Mouse (Mus musculus) myocyte (in vitro differentiated cells): ENCODE measurements around the gene Mapkapk5. TPM values are rescaled to one million over a fixed set of nuclear protein-coding genes. Genes with fewer than 3 reads are reported as not detected.

ENCODE experiments used
- H3K27me3 ChIP-seq: one replicate; pipeline ENCODE4 v1.6.1; 2011; ENCODE audit not compliant: control insufficient read depth, insufficient read depth, insufficient read length
- H3K36me3 ChIP-seq: one replicate; pipeline ENCODE4 v1.6.1; 2011; ENCODE audit not compliant: control insufficient read depth, insufficient read depth
- H3K4me2 ChIP-seq: one replicate; pipeline ENCODE4 v1.6.1; 2011; ENCODE audit warnings: low read depth, control low read depth
- H3K4me3 ChIP-seq: one replicate; pipeline ENCODE4 v1.5.1; 2011; ENCODE audit warnings: mild to moderate bottlenecking, control low read depth, moderate library complexity
- H3K79me2 ChIP-seq: one replicate; pipeline ENCODE4 v1.6.1; 2011; ENCODE audit not compliant: control insufficient read depth, insufficient read depth
- H3ac ChIP-seq: one replicate; pipeline ENCODE4 v1.6.1; 2011; ENCODE audit not compliant: control insufficient read depth, insufficient read length
- CEBPB ChIP-seq: IDR thresholded peaks from 2 replicates; pipeline ENCODE4 v1.6.1; 2011; ENCODE audit warnings: mild to moderate bottlenecking, moderate library complexity; ENCODE audit not compliant: poor library complexity, insufficient read depth, severe bottlenecking
- E2F4 ChIP-seq: IDR thresholded peaks from one replicate; pipeline ENCODE4 v1.6.1; 2011; ENCODE audit warnings: mild to moderate bottlenecking, control low read depth, moderate library complexity; ENCODE audit not compliant: insufficient read depth
- MAX ChIP-seq: IDR thresholded peaks from one replicate; pipeline ENCODE4 v1.6.1; 2011; ENCODE audit warnings: low read depth, mild to moderate bottlenecking, control low read depth
- MYOD1 ChIP-seq, 3 experiments: IDR thresholded peaks; one replicate each; pipeline ENCODE4 v1.6.1; 2011; ENCODE audit warnings: control low read depth in 2 of 3, low read depth in 2 of 3, mild to moderate bottlenecking in 2 of 3, moderate library complexity in 1 of 3; ENCODE audit not compliant: insufficient read length in 2 of 3, control insufficient read depth in 1 of 3
- MYOG ChIP-seq, 3 experiments: IDR thresholded peaks; one replicate each; pipeline ENCODE4 v1.6.1; 2011; ENCODE audit warnings: control low read depth in 2 of 3, low read depth in 2 of 3, mild to moderate bottlenecking in 2 of 3; ENCODE audit not compliant: insufficient read length in 2 of 3, control insufficient read depth in 1 of 3, insufficient read depth in 1 of 3
- POLR2A ChIP-seq: IDR thresholded peaks from one replicate; pipeline ENCODE4 v1.6.1; 2011; ENCODE audit warnings: low read depth, mild to moderate bottlenecking, control low read depth, moderate library complexity; ENCODE audit not compliant: insufficient read length
- POLR2AphosphoS2 ChIP-seq: IDR thresholded peaks from one replicate; pipeline ENCODE4 v1.6.1; 2011; ENCODE audit warnings: low read depth, control low read depth; ENCODE audit not compliant: insufficient read length
- REST ChIP-seq: IDR thresholded peaks from one replicate; pipeline ENCODE4 v1.6.1; 2011; ENCODE audit warnings: mild to moderate bottlenecking, control low read depth, moderate library complexity; ENCODE audit not compliant: insufficient read depth, insufficient read length
- SRF ChIP-seq: IDR thresholded peaks from one replicate; pipeline ENCODE4 v1.6.1; 2011; ENCODE audit warnings: low read depth; ENCODE audit not compliant: control insufficient read depth, insufficient read length
- TCF12 ChIP-seq: IDR thresholded peaks from one replicate; pipeline ENCODE4 v1.6.1; 2011; ENCODE audit warnings: mild to moderate bottlenecking, control low read depth; ENCODE audit not compliant: poor library complexity, insufficient read depth, severe bottlenecking
- TCF3 ChIP-seq: IDR thresholded peaks from one replicate; pipeline ENCODE4 v1.6.1; 2011; ENCODE audit warnings: low read depth, control low read depth; ENCODE audit not compliant: insufficient read length
- USF1 ChIP-seq: IDR thresholded peaks from one replicate; pipeline ENCODE4 v1.6.1; 2011; ENCODE audit warnings: low read depth, mild to moderate bottlenecking, control low read depth, moderate library complexity
- polyA plus RNA-seq: library from polyadenylated mRNA; unstranded; fragments of >200 nt; fragmentation: generic; extraction: Trizol; gene quantifications from one replicate; pipeline ENCODE4 v1.2.1, GENCODE M21; 2012; ENCODE audit warnings: missing spikeins

Gene Mapkapk5
- polyA plus RNA-seq, 1 experiment, result 100 TPM

- H3K36me3 ChIP-seq, result no peaks in the 10 kb centered on the region
- no peak overlapping the region for H3ac ChIP-seq
- H3K79me2 ChIP-seq, result no peaks in the 10 kb centered on the region
- H3K4me3 ChIP-seq, result no peak overlapping the region
- H3K4me2 ChIP-seq, result no peak overlapping the region
- no peak for TF ChIP-seq SRF
- TF ChIP-seq POLR2AphosphoS2, result no peak
- TF ChIP-seq MAX, result no peak
- no peak for TF ChIP-seq CEBPB
- TF ChIP-seq TCF12, result no peak
- TF ChIP-seq E2F4, result no peak
- no peak for TF ChIP-seq MYOG (IDR thresholded peaks at IDR 0.05; ENCODE audit: control insufficient read depth in 1 of 3, insufficient read depth in 1 of 3, insufficient read length in 2 of 3, low read depth in 2 of 3)
- no peak for TF ChIP-seq USF1
- TF ChIP-seq REST, result no peak
- no peak for TF ChIP-seq MYOD1 (IDR thresholded peaks at IDR 0.05; ENCODE audit: control insufficient read depth in 1 of 3, insufficient read length in 2 of 3, low read depth in 2 of 3)
- TF ChIP-seq TCF3, result no peak
- TF ChIP-seq POLR2A, result no peak
- H3K27me3 ChIP-seq, result peaks cover 23% of the 10 kb centered on the region
Observed at GRCm38 (mm10) chr5:121500719-121501118, 45.0 kb downstream of the Mapkapk5 start.

- no peaks in the 10 kb centered on the region for H3K36me3 ChIP-seq
- peaks cover 32% of the 10 kb centered on the region for H3K27me3 ChIP-seq
- H3ac ChIP-seq, result no peak overlapping the region
- TF ChIP-seq SRF, result no peak
- TF ChIP-seq REST, result no peak
- no peak for TF ChIP-seq POLR2A
- TF ChIP-seq TCF12, result no peak
- no peak for TF ChIP-seq MYOG (IDR thresholded peaks at IDR 0.05; ENCODE audit: control insufficient read depth in 1 of 3, insufficient read depth in 1 of 3, insufficient read length in 2 of 3, low read depth in 2 of 3)
- TF ChIP-seq USF1, result no peak
- TF ChIP-seq E2F4, result no peak
- TF ChIP-seq CEBPB, result no peak
- no peak for TF ChIP-seq MYOD1 (IDR thresholded peaks at IDR 0.05; ENCODE audit: control insufficient read depth in 1 of 3, insufficient read length in 2 of 3, low read depth in 2 of 3)
- no peak for TF ChIP-seq TCF3
- TF ChIP-seq POLR2AphosphoS2, result no peak
- no peak overlapping the region for H3K4me3 ChIP-seq
- no peak overlapping the region for H3K4me2 ChIP-seq
- no peaks in the 10 kb centered on the region for H3K79me2 ChIP-seq
Observed at GRCm38 (mm10) chr5:121493305-121493704, 52.4 kb downstream of the Mapkapk5 start.

- H3K4me3 ChIP-seq, result no peak overlapping the region
- no peak for TF ChIP-seq SRF
- no peak for TF ChIP-seq MYOD1 (IDR thresholded peaks at IDR 0.05; ENCODE audit: control insufficient read depth in 1 of 3, insufficient read length in 2 of 3, low read depth in 2 of 3)
- no peak for TF ChIP-seq USF1
- no peak for TF ChIP-seq MYOG (IDR thresholded peaks at IDR 0.05; ENCODE audit: control insufficient read depth in 1 of 3, insufficient read depth in 1 of 3, insufficient read length in 2 of 3, low read depth in 2 of 3)
- TF ChIP-seq TCF3, result no peak
- no peak for TF ChIP-seq TCF12
- no peak for TF ChIP-seq POLR2AphosphoS2
- no peak for TF ChIP-seq MAX
- TF ChIP-seq REST, result no peak
- TF ChIP-seq E2F4, result no peak
- no peak for TF ChIP-seq CEBPB
- H3K27me3 ChIP-seq, result peaks cover 38% of the 10 kb centered on the region
- no peaks in the 10 kb centered on the region for H3K79me2 ChIP-seq
- no peaks in the 10 kb centered on the region for H3K36me3 ChIP-seq
- no peak overlapping the region for H3K4me2 ChIP-seq
- H3ac ChIP-seq, result no peak overlapping the region
Observed at GRCm38 (mm10) chr5:121484801-121485200, 60.9 kb downstream of the Mapkapk5 start.

DNA sequence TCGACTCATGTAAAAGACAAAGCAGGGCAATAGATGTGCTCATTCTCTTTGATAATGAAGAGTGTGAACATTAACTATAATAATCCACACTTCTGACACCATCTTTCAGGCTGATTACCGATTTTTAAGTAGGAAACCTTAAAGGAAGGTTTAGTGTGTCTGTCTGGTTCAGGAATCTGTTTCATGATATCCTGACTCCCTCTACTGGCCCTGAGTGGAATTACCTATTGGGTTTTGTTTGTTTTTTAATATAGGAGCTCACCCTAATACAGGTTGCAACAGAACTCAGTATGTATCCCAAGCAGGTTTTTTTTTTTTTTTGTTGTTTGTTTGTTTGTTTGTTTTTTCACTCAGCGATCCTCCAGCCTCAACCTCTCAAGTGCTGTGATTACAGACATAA is 68.0 kb downstream of the Mapkapk5 start:
- H3K27me3 ChIP-seq, result peaks cover 8% of the 10 kb centered on the region
- TF ChIP-seq POLR2A, result no peak
- no peak overlapping the region for H3K4me3 ChIP-seq
- H3K79me2 ChIP-seq, result no peaks in the 10 kb centered on the region
- H3ac ChIP-seq, result no peak overlapping the region
- H3K4me2 ChIP-seq, result no peak overlapping the region
- no peaks in the 10 kb centered on the region for H3K36me3 ChIP-seq

- no peaks in the 10 kb centered on the region for H3K36me3 ChIP-seq
- no peaks in the 10 kb centered on the region for H3K27me3 ChIP-seq
- TF ChIP-seq MYOD1 (IDR thresholded peaks at IDR 0.05; ENCODE audit: control insufficient read depth in 1 of 3, insufficient read length in 2 of 3, low read depth in 2 of 3), result no peak
- no peak for TF ChIP-seq TCF12
- no peak for TF ChIP-seq CEBPB
- TF ChIP-seq TCF3, result no peak
- TF ChIP-seq POLR2AphosphoS2, result no peak
- TF ChIP-seq MAX, result no peak
- no peak for TF ChIP-seq REST
- no peak for TF ChIP-seq E2F4
- no peak overlapping the region for H3K4me3 ChIP-seq
- no peak overlapping the region for H3ac ChIP-seq
- H3K79me2 ChIP-seq, result no peaks in the 10 kb centered on the region
- H3K4me2 ChIP-seq, result no peak overlapping the region
Observed at GRCm38 (mm10) chr5:121476040-121476439, 69.7 kb downstream of the Mapkapk5 start.

Other genes starting within 250 kb of the Mapkapk5 start
- 29.3 TPM for gene Trafd1, start 160.3 kb downstream of the Mapkapk5 start, polyA plus RNA-seq
- 22.0 TPM for gene Naa25, start 148.0 kb downstream of the Mapkapk5 start, polyA plus RNA-seq
- gene Tmem116, start 94.0 kb downstream of the Mapkapk5 start, polyA plus RNA-seq, result 3.3 TPM
- gene Erp29, start 93.4 kb downstream of the Mapkapk5 start, polyA plus RNA-seq, result 86.0 TPM
- 0.02 TPM for gene Adam1b, start 42.5 kb downstream of the Mapkapk5 start, polyA plus RNA-seq
- gene Adam1a, start 423 bp downstream of the Mapkapk5 start, polyA plus RNA-seq, result 0.77 TPM
- gene Gm42878, start 423 bp downstream of the Mapkapk5 start, polyA plus RNA-seq, result 0.13 TPM
- 210 TPM for gene Aldh2, start 47.9 kb upstream of the Mapkapk5 start, polyA plus RNA-seq
- gene Acad12, start 73.0 kb upstream of the Mapkapk5 start, polyA plus RNA-seq, result 2.1 TPM
- 4.7 TPM for gene Acad10, start 114.6 kb upstream of the Mapkapk5 start, polyA plus RNA-seq
- 40.9 TPM for gene Brap, start 114.7 kb upstream of the Mapkapk5 start, polyA plus RNA-seq
- gene Atxn2, start 165.4 kb upstream of the Mapkapk5 start, polyA plus RNA-seq, result 95.3 TPM